Mouse (Mus musculus): ENCODE data around the gene Castor2.

- no peak for TF ChIP-seq POLR2A (IDR thresholded peaks at IDR 0.05; ENCODE audit: control insufficient read depth in 1 of 2, insufficient read depth in 1 of 2, low read depth in 1 of 2, low read length in 2 of 2, poor library complexity in 1 of 2)
- TF ChIP-seq CTCF (IDR thresholded peaks at IDR 0.05 in 2 of 3, conservative IDR thresholded peaks at IDR 0.05 in 1 of 3; ENCODE audit: control insufficient read depth in 1 of 3, insufficient read depth in 1 of 3, low read depth in 2 of 3, low read length in 3 of 3, poor library complexity in 1 of 3, severe bottlenecking in 1 of 3), result no peak
- TF ChIP-seq JUND (IDR thresholded peaks at IDR 0.05; ENCODE audit: low read depth, low read length), result no peak
- TF ChIP-seq EP300 (IDR thresholded peaks at IDR 0.05; ENCODE audit: low read depth in 1 of 2, low read length in 2 of 2), result no peak
Observed at GRCm38 (mm10) chr5:134166642-134167041, 67.1 kb downstream of the Castor2 start.
